18 mouse cellular contexts compared by ENCODE assay signal in genomic region chr15:96960343-96960742, GRCm38 (mm10).
"Had no signal": no experiment of that assay in that cellular context is flagged by ENCODE, and none has a peak within 500 bp of the region (broad histone marks: within the 10 kb centered on the region; RNA-seq: fewer than 3 reads in every experiment).

No protein-coding gene starts in this region.

- H3K9me3 ChIP-seq: liver, embryonic 13.5 days; midbrain, embryonic 12.5 days; midbrain, embryonic 15.5 days; neural tube, embryonic 12.5 days; neural tube, embryonic 15.5 days had no signal

- H3K9ac ChIP-seq: liver, embryonic 13.5 days; lung, embryonic 14.5 days; midbrain, embryonic 12.5 days; midbrain, embryonic 15.5 days; neural tube, embryonic 12.5 days; neural tube, embryonic 15.5 days had no signal

- H3K4me3 ChIP-seq: layer of hippocampus, adult 2 months; left cerebral cortex, adult 2 months; liver, embryonic 13.5 days; midbrain, embryonic 12.5 days; midbrain, embryonic 15.5 days; neural tube, embryonic 12.5 days; neural tube, embryonic 15.5 days had no signal

- H3K27me3 ChIP-seq: liver, embryonic 13.5 days; midbrain, embryonic 12.5 days; midbrain, embryonic 15.5 days; neural tube, embryonic 12.5 days; neural tube, embryonic 15.5 days had no signal

- H3K4me2 ChIP-seq: liver, embryonic 13.5 days; lung, embryonic 14.5 days; midbrain, embryonic 12.5 days; midbrain, embryonic 15.5 days; neural tube, embryonic 12.5 days; neural tube, embryonic 15.5 days had no signal

- H3K27ac ChIP-seq: kidney, postnatal 0 days; layer of hippocampus, adult 2 months; left cerebral cortex, adult 2 months; liver, embryonic 13.5 days; midbrain, embryonic 12.5 days; midbrain, embryonic 15.5 days; neural tube, embryonic 12.5 days; neural tube, embryonic 15.5 days had no signal

- H3K4me1 ChIP-seq: liver, embryonic 13.5 days; midbrain, embryonic 12.5 days; neural tube, embryonic 12.5 days; neural tube, embryonic 15.5 days had no signal

- ATAC-seq: midbrain, embryonic 15.5 days had no signal

- DNase-seq: kidney, adult 2 months; kidney, postnatal 25 days; layer of hippocampus, postnatal 36 days; liver, embryonic 13.5 days; lung, embryonic 14.5 days; lung, postnatal 10 days; lung, postnatal 36 days; right cerebral cortex, postnatal 25 days; thymus, adult 2 months; thymus, postnatal 14 days; thymus, postnatal 4 days had no signal

- H3K36me3 ChIP-seq: liver, embryonic 13.5 days; midbrain, embryonic 12.5 days; midbrain, embryonic 15.5 days; neural tube, embryonic 12.5 days; neural tube, embryonic 15.5 days had no signal
